Mouse (Mus musculus): ENCODE measurements at regions not wholly inside any gene's neighbourhood (a gene's known extent, or its start where the extent isn't known, plus 50 kb on each side); places are given as distances from the start of the nearest gene placed in this dataset.

GRCm38 (mm10) chr15:31989593-31990290, 187.3 kb upstream of the Tas2r119 start:
- ATAC-seq (ENCODE audit: low FRiP score), result peak; percentile 90
- Histone ChIP-seq H3K9me3 (ENCODE audit: control insufficient read depth, low read length) (no peaks in the 10 kb centered on the region), H3K27me3 (ENCODE audit: control insufficient read depth, insufficient read depth, low read length) (no peaks in the 10 kb centered on the region), H3K4me3 (replicated peaks; ENCODE audit: low read length) (no peak overlapping the region), H3K4me2 (replicated peaks) (no peak overlapping the region), H3K27ac (peak overlapping the region; percentile 26; the same call in 1 of the 2 replicates), H3K4me1 (replicated peaks; ENCODE audit: control insufficient read depth, insufficient read depth, low read length) (no peaks in the 10 kb centered on the region), H3K36me3 (replicated peaks; ENCODE audit: control insufficient read depth, insufficient read depth) (no peaks in the 10 kb centered on the region), H3K9ac (no peak overlapping the region)
- peak; percentile 57 for DNase-seq (ENCODE audit: low spot score)
- 56% methylated on average over 6 of the region's 6 CpGs for WGBS

DNA sequence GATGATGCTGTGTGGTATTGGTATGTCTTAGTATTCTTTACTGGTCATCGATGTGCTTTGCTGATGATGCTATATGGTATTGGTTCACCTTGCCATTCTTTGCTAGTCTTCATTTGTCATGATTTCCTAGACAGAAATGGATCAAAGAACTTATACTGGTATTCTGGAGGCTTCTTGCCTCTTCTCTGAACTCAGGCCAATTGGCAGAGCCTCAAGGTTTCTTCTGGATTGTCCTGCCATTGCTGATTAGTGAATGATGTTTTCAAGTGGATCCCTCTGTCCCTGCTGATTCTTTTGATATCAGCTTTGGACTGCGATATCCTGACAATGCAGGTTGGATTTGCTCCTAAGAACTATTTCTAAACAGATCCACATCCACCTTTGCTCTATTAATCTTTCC, 179.1 kb upstream of the Tas2r119 start:
- no peak for DNase-seq (ENCODE audit: low spot score)
- H3K27me3 ChIP-seq (ENCODE audit: control insufficient read depth, insufficient read depth, low read length), result no peaks in the 10 kb centered on the region
- 99% methylated on average over 2 of the region's 2 CpGs for WGBS

DNA sequence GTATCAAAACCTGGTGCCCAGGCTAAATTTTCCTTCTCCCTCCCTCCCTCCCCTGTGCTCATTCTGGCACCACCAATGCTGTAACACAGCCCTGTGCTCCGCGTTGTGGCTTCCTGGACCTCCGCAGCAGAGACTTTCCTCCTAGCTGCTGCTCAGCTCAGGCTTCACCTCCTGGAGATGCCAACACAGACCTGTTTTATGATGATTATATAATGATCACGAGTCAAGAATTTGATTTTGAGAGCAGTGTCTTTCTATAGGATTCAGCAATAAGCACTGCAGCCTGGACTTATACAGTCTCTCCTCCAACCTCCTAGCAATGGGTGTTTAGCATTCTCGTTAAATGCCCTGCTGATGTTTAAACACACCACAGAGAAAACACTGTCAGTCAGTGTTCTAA, 177.5 kb upstream of the Tas2r119 start:
- Histone ChIP-seq H3K27me3 (ENCODE audit: control insufficient read depth, insufficient read depth, low read length) (no peaks in the 10 kb centered on the region), H3K4me3 (replicated peaks; ENCODE audit: low read length) (no peak overlapping the region), H3K9ac (no peak overlapping the region), H3K9me3 (ENCODE audit: control insufficient read depth, low read length) (no peaks in the 10 kb centered on the region), H3K36me3 (replicated peaks; ENCODE audit: control insufficient read depth, insufficient read depth) (no peaks in the 10 kb centered on the region), H3K27ac (no peak overlapping the region), H3K4me1 (replicated peaks; ENCODE audit: control insufficient read depth, insufficient read depth, low read length) (0 out of 2 replicates have a peak, but pooled peaks cover 10% of the 10 kb centered on the region), H3K4me2 (replicated peaks) (no peak overlapping the region)
- ATAC-seq (ENCODE audit: low FRiP score), result no peak
- 83% methylated on average over 5 of the region's 5 CpGs for WGBS
- DNase-seq (ENCODE audit: low spot score), result no peak

More for the DNA sequence above, 179.1 kb upstream of the Tas2r119 start:
- H3K4me1 ChIP-seq (replicated peaks; ENCODE audit: control insufficient read depth, insufficient read depth, low read length), result no peaks in the 10 kb centered on the region
- no peaks in the 10 kb centered on the region for H3K9me3 ChIP-seq (ENCODE audit: control insufficient read depth, low read length)
- no peak overlapping the region for H3K9ac ChIP-seq
- no peak overlapping the region for H3K4me3 ChIP-seq (replicated peaks; ENCODE audit: low read length)
- H3K36me3 ChIP-seq (replicated peaks; ENCODE audit: control insufficient read depth, insufficient read depth), result no peaks in the 10 kb centered on the region
- H3K27ac ChIP-seq, result no peak overlapping the region
- no peak overlapping the region for H3K4me2 ChIP-seq (replicated peaks)
- ATAC-seq (ENCODE audit: low FRiP score), result no peak

- WGBS, result 39% methylated on average over 2 of the region's 2 CpGs
Measured at GRCm38 (mm10) chr15:32002950-32003422, 174.1 kb upstream of the Tas2r119 start.

GRCm38 (mm10) chr15:32003489-32003888, 173.6 kb upstream of the Tas2r119 start:
- H3K4me2 ChIP-seq (replicated peaks), result no peak overlapping the region
- no peak overlapping the region for H3K27ac ChIP-seq
- H3K9me3 ChIP-seq (ENCODE audit: control insufficient read depth, low read length), result no peaks in the 10 kb centered on the region
- 0 out of 2 replicates have a peak, but pooled peaks cover 10% of the 10 kb centered on the region for H3K4me1 ChIP-seq (replicated peaks; ENCODE audit: control insufficient read depth, insufficient read depth, low read length)
- WGBS, result 16% methylated on average over 5 of the region's 6 CpGs
- no peaks in the 10 kb centered on the region for H3K27me3 ChIP-seq (ENCODE audit: control insufficient read depth, insufficient read depth, low read length)
- no peaks in the 10 kb centered on the region for H3K36me3 ChIP-seq (replicated peaks; ENCODE audit: control insufficient read depth, insufficient read depth)
- no peak overlapping the region for H3K4me3 ChIP-seq (replicated peaks; ENCODE audit: low read length)
- no peak for DNase-seq (ENCODE audit: low spot score)
- no peak overlapping the region for H3K9ac ChIP-seq
- ATAC-seq (ENCODE audit: low FRiP score), result no peak

More at GRCm38 (mm10) chr15:32002950-32003422, 174.1 kb upstream of the Tas2r119 start:
- Histone ChIP-seq H3K4me2 (replicated peaks) (no peak overlapping the region), H3K9ac (no peak overlapping the region), H3K36me3 (replicated peaks; ENCODE audit: control insufficient read depth, insufficient read depth) (no peaks in the 10 kb centered on the region), H3K9me3 (ENCODE audit: control insufficient read depth, low read length) (no peaks in the 10 kb centered on the region), H3K4me3 (replicated peaks; ENCODE audit: low read length) (no peak overlapping the region), H3K27me3 (ENCODE audit: control insufficient read depth, insufficient read depth, low read length) (no peaks in the 10 kb centered on the region), H3K27ac (no peak overlapping the region), H3K4me1 (replicated peaks; ENCODE audit: control insufficient read depth, insufficient read depth, low read length) (0 out of 2 replicates have a peak, but pooled peaks cover 10% of the 10 kb centered on the region)
- ATAC-seq (ENCODE audit: low FRiP score) (peak; percentile 91), DNase-seq (ENCODE audit: low spot score) (peak; percentile 47)

DNA sequence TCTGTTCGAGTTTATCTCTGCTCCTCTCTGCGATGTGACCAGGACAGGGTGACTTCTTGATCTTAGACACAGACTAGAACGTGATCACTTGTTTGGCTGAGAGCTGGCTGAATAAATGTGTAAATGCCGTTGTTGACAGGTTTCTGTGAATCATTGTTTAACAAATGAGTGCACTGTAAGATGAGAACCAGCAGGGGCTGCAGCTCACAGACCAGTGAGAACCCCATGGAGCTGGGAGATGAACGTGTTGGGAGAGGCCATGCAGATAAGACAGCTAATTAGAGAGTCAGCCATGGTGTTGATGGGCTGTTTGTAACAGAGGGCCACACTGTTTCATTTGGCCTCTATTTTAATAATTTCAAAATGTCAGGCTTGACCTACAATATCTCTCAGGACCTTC, 171.1 kb upstream of the Tas2r119 start:
- Histone ChIP-seq H3K36me3 (replicated peaks; ENCODE audit: control insufficient read depth, insufficient read depth) (no peaks in the 10 kb centered on the region), H3K9me3 (ENCODE audit: control insufficient read depth, low read length) (no peaks in the 10 kb centered on the region), H3K27me3 (ENCODE audit: control insufficient read depth, insufficient read depth, low read length) (no peaks in the 10 kb centered on the region), H3K4me1 (replicated peaks; ENCODE audit: control insufficient read depth, insufficient read depth, low read length) (0 out of 2 replicates have a peak, but pooled peaks cover 10% of the 10 kb centered on the region), H3K4me3 (replicated peaks; ENCODE audit: low read length) (no peak overlapping the region), H3K4me2 (replicated peaks) (no peak overlapping the region), H3K27ac (no peak overlapping the region), H3K9ac (no peak overlapping the region)
- ATAC-seq (ENCODE audit: low FRiP score) (no peak), DNase-seq (ENCODE audit: low spot score) (no peak)
- 29% methylated on average over 5 of the region's 5 CpGs for WGBS

DNA sequence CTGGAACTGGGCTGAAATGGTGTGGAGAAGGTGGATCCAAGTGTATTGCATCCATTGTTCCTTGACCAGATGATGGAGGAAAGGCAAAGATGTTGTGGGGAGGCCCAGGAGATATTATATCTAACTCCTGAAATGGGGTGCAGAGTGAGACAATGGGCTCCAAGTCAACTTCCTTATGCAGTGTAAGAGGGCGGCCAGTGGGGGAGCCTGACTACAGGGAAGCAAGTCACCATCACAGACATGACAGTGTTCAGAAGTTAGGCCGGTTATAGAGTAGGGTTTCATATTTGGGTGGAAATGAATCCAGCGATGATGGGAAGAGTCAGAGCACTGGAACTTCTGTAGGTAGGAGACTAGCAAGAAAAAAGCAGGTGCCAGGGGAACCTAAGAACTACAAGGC, 167.3 kb upstream of the Tas2r119 start:
- no peak overlapping the region for H3K27ac ChIP-seq
- H3K27me3 ChIP-seq (ENCODE audit: control insufficient read depth, insufficient read depth, low read length), result no peaks in the 10 kb centered on the region
- no peak overlapping the region for H3K4me3 ChIP-seq (replicated peaks; ENCODE audit: low read length)
- DNase-seq (ENCODE audit: low spot score), result no peak
- H3K9ac ChIP-seq, result no peak overlapping the region
- no peaks in the 10 kb centered on the region for H3K9me3 ChIP-seq (ENCODE audit: control insufficient read depth, low read length)
- H3K4me1 ChIP-seq (replicated peaks; ENCODE audit: control insufficient read depth, insufficient read depth, low read length), result no peaks in the 10 kb centered on the region
- H3K36me3 ChIP-seq (replicated peaks; ENCODE audit: control insufficient read depth, insufficient read depth), result no peaks in the 10 kb centered on the region
- H3K4me2 ChIP-seq (replicated peaks), result no peak overlapping the region
- no peak for ATAC-seq (ENCODE audit: low FRiP score)
- 86% methylated on average over 3 of the region's 3 CpGs for WGBS

DNA sequence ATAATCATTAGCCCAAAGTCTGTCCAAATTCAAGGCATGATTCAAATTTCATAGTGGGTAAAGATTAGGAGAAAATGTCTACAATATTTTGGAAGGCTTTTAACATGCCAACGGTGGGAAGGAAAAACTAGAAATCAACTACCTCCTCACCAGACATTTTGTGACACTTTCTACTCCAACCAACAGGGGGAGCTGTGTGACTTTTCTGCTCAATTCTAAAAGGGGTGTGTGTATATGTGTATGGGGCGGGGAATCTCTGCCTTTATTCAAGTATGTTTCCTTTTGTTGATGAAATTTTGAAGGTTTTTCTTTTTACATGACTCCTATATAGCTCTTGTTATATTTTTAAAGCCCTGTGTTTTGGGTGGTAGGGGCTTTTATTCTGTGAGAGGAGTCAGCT, 165.0 kb upstream of the Tas2r119 start:
- no peaks in the 10 kb centered on the region for H3K4me1 ChIP-seq (replicated peaks; ENCODE audit: control insufficient read depth, insufficient read depth, low read length)
- H3K4me3 ChIP-seq (replicated peaks; ENCODE audit: low read length), result no peak overlapping the region
- H3K27ac ChIP-seq, result no peak overlapping the region
- no peaks in the 10 kb centered on the region for H3K9me3 ChIP-seq (ENCODE audit: control insufficient read depth, low read length)
- 67% methylated on average over 2 of the region's 2 CpGs for WGBS
- no peak for ATAC-seq (ENCODE audit: low FRiP score)
- H3K9ac ChIP-seq, result no peak overlapping the region
- no peaks in the 10 kb centered on the region for H3K27me3 ChIP-seq (ENCODE audit: control insufficient read depth, insufficient read depth, low read length)
- no peaks in the 10 kb centered on the region for H3K36me3 ChIP-seq (replicated peaks; ENCODE audit: control insufficient read depth, insufficient read depth)
- no peak overlapping the region for H3K4me2 ChIP-seq (replicated peaks)
- DNase-seq (ENCODE audit: low spot score), result no peak

DNA sequence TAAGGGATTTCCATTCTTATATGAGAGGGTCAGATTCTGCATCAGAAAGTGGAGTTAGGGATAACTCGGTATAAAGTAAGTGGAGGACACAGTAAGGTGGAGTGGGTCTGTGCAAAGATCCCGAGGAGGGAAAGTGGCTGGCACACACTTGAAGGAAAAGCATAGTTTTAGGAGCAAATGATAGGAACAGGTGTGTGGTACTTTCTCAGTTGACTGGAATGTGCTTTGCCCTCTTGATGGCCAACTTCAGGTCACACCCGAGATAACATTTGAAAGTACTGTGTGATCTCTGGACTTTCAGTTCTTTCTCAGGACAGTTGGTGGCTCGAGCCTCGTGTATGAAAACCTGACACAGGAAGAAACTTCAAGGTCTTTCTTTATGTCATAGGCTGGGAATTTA, 164.3 kb upstream of the Tas2r119 start:
- Histone ChIP-seq H3K4me2 (replicated peaks) (no peak overlapping the region), H3K9ac (no peak overlapping the region), H3K9me3 (ENCODE audit: control insufficient read depth, low read length) (no peaks in the 10 kb centered on the region), H3K36me3 (replicated peaks; ENCODE audit: control insufficient read depth, insufficient read depth) (no peaks in the 10 kb centered on the region), H3K27ac (no peak overlapping the region), H3K4me3 (replicated peaks; ENCODE audit: low read length) (no peak overlapping the region), H3K4me1 (replicated peaks; ENCODE audit: control insufficient read depth, insufficient read depth, low read length) (no peaks in the 10 kb centered on the region), H3K27me3 (ENCODE audit: control insufficient read depth, insufficient read depth, low read length) (no peaks in the 10 kb centered on the region)
- ATAC-seq (ENCODE audit: low FRiP score) (no peak), DNase-seq (ENCODE audit: low spot score) (no peak)
- 85% methylated on average over 5 of the region's 5 CpGs for WGBS

Data from hindbrain, embryonic 14.5 days (tissue).